Mouse (Mus musculus) midbrain, postnatal 0 days (tissue): ENCODE data around the gene Nlrp9a. TPM values are rescaled to one million over a fixed set of nuclear protein-coding genes. Genes with fewer than 3 reads are reported as not detected.
"Not testable (repeated sequence)": the region's sequence is repeated elsewhere in the genome, so short reads cannot be mapped to it uniquely, and the experiment has no call there.

Experiments
- ATAC-seq: fragments of 200-750 bp; cut with Nextera tagmentation; 2 replicates; pipeline ENCODE4 v1.8.0; 2017; ENCODE audit warnings: moderate number of reproducible peaks, mild to moderate bottlenecking, moderate TSS enrichment, moderate library complexity; ENCODE audit not compliant: low FRiP score
- DNase-seq: peaks from one replicate; pipeline ENCODE4 v3.0.0-alpha.2; 2015; ENCODE audit warnings: low spot score
- H3K27ac ChIP-seq: fragments of 300-500 bp; sonication (generic); 2 replicates; pipeline ENCODE4 v1.5.1; 2014; ENCODE audit warnings: low read depth, mild to moderate bottlenecking, low read length, mixed read lengths
- H3K27me3 ChIP-seq: fragments of 300-500 bp; sonication (generic); 2 replicates; pipeline ENCODE4 v1.6.1; 2014; ENCODE audit warnings: low read length, control low read depth, mixed read lengths; ENCODE audit not compliant: insufficient read depth
- H3K36me3 ChIP-seq: fragments of 300-500 bp; sonication (generic); 2 replicates; pipeline ENCODE4 v1.6.1; 2014; ENCODE audit warnings: low read length, control low read depth, mixed read lengths; ENCODE audit not compliant: insufficient read depth
- H3K4me1 ChIP-seq: fragments of 300-500 bp; sonication (generic); 2 replicates; pipeline ENCODE4 v1.6.1; 2014; ENCODE audit warnings: mild to moderate bottlenecking, control low read depth, antibody characterized with exemption, low read length, mixed read lengths; ENCODE audit not compliant: insufficient read depth
- H3K4me2 ChIP-seq: fragments of 300-500 bp; sonication (generic); 2 replicates; pipeline ENCODE4 v1.6.1; 2014; ENCODE audit warnings: low read depth, mild to moderate bottlenecking, low read length, mixed read lengths; ENCODE audit not compliant: poor library complexity, severe bottlenecking
- H3K4me3 ChIP-seq: fragments of 300-500 bp; sonication (generic); 2 replicates; pipeline ENCODE4 v1.5.1; 2014; ENCODE audit warnings: low read depth, mild to moderate bottlenecking, low read length, moderate library complexity
- H3K9ac ChIP-seq: fragments of 300-500 bp; sonication (generic); replicated peaks from 2 replicates; pipeline ENCODE4 v1.6.1; 2014; ENCODE audit warnings: mild to moderate bottlenecking, low read length, moderate library complexity, mixed read lengths; ENCODE audit not compliant: poor library complexity, severe bottlenecking
- H3K9me3 ChIP-seq: fragments of 300-500 bp; sonication (generic); 2 replicates; pipeline ENCODE4 v1.6.1; 2016; ENCODE audit warnings: low read length, control low read depth
- CTCF ChIP-seq: IDR thresholded peaks from 2 replicates; pipeline ENCODE4 v1.5.1; 2016; ENCODE audit warnings: antibody characterized with exemption, mild to moderate bottlenecking
- WGBS: fragments of 180-500 bp; shearing (Covaris S2); extraction: QIAGEN DNeasy Blood & Tissue Kit; methylation state at CpG from one replicate; pipeline ENCODE4 v1.1.7; 2014; 5-methylcytosine and 5-hydroxymethylcytosine counted together
- microRNA-seq: library from miRNA; unstranded; fragments of <30 nt; microRNA quantifications from one replicate; pipeline ENCODE4, GENCODE M21; 2016; ENCODE audit warnings: borderline number of aligned reads
- polyA plus RNA-seq: library from polyadenylated mRNA; unstranded; fragments of >200 nt; fragmentation: Nextera tagmentation; extraction: Ambion mirVana; gene quantifications from 2 replicates; pipeline ENCODE4 v1.2.1, GENCODE M21; 2015
- total RNA-seq: library from RNA; depleted of rRNA; stranded (reverse); fragments of >200 nt; gene quantifications from 2 replicates; pipeline ENCODE4 v1.2.3, GENCODE M21; 2014; rRNA removed

Gene Nlrp9a
- total RNA-seq (not detected in 2 replicates), polyA plus RNA-seq (not detected in 2 replicates)

GRCm38 (mm10) chr7:26534723-26535122, at the start of gene Nlrp9a:
Nlrp9a (plus strand) TSS chr7:26535023.
- H3K4me2 ChIP-seq, H3K4me1 ChIP-seq, DNase-seq, H3K27me3 ChIP-seq, H3K36me3 ChIP-seq, ATAC-seq, H3K4me3 ChIP-seq, H3K9me3 ChIP-seq, H3K9ac ChIP-seq, H3K27ac ChIP-seq: not testable (repeated sequence)
- 63% methylated on average over 2 of the region's 2 CpGs for WGBS

DNA sequence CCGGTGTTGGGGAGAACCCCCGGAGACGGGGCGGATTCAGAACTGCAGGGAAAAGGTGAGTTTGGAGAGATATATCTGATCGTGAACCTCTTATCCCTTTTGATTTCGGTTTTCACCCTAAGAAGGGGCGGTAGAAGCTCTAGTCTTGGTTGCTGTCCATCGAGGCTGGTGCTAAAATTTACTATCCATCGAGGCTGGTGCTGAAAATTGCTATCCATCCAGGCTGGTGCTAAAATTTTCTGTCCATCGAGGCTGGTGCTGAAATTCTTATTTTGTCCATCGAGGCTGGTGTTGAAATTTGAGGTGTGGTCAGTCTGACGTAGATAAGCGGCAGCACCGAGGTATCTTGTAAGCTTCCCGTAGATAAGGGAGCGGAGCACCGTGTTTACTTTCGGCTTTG, 45.3 kb upstream of the Nlrp9a start:
- not testable (repeated sequence) for H3K9ac ChIP-seq, H3K27me3 ChIP-seq, H3K4me2 ChIP-seq, H3K4me3 ChIP-seq, H3K9me3 ChIP-seq, H3K36me3 ChIP-seq, ATAC-seq, H3K27ac ChIP-seq, DNase-seq, H3K4me1 ChIP-seq
- 83% methylated on average over 18 of the region's 18 CpGs for WGBS

DNA sequence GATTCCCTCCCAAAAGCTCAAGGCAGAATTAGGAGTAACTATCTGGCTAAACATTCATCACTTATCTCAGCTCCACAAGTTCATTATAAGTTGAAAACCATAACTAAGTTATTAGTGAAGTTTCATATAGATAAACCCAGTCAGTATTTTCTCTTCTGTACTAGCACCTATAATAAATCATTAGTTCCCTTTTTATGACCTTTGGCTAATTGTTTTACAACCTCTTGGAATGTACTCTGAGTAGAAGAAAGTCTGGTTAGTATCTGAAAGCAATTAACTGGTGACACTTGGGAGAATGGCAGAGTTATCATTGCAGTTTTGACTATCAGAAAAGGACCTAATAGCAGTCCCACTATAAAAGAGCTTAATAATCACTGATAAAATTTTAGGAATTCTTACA, 54.3 kb downstream of the Nlrp9a start:
- Histone ChIP-seq H3K9ac (no peak overlapping the region), H3K4me1 (no peaks in the 10 kb centered on the region), H3K4me2 (no peak overlapping the region), H3K9me3 (no peaks in the 10 kb centered on the region), H3K36me3 (no peaks in the 10 kb centered on the region), H3K27me3 (no peaks in the 10 kb centered on the region), H3K4me3 (no peak overlapping the region), H3K27ac (no peak overlapping the region)
- no peak for ATAC-seq
- no peak for TF ChIP-seq CTCF
- DNase-seq: no peak

GRCm38 (mm10) chr7:26589774-26590173, 55.0 kb downstream of the Nlrp9a start:
- H3K27ac ChIP-seq: no peak overlapping the region
- H3K9ac ChIP-seq: no peak overlapping the region
- DNase-seq (no peak), ATAC-seq (no peak)
- 81% methylated on average over 1 of the region's 1 CpGs for WGBS
- H3K9me3 ChIP-seq: no peaks in the 10 kb centered on the region
- no peaks in the 10 kb centered on the region for H3K4me1 ChIP-seq
- no peak for TF ChIP-seq CTCF
- no peak overlapping the region for H3K4me2 ChIP-seq
- no peaks in the 10 kb centered on the region for H3K36me3 ChIP-seq
- no peaks in the 10 kb centered on the region for H3K27me3 ChIP-seq
- no peak overlapping the region for H3K4me3 ChIP-seq

DNA sequence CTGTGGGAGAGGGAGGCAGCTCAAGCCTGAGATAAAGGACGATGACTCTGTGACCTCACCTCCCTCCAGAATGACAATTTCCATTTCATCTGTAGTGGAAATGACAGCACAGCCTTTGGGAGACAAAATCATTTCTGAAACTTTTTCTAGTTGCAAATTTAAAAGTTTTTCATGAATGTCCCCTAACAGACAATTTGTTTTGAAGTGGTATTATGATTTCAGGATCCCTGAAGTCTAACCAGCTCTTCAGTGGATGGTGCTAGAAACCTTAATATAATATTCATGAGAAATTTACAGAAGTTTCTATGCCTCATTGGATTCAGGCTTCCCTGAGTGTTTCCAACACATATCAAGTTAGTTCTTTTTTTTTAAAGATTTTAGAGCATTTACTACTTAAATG, 83.5 kb downstream of the Nlrp9a start, which contains the start of gene Vmn1r185:
Gene Vmn1r185 (minus strand): TSS at position 101 of the 400 bp plus-strand sequence.
- not testable (repeated sequence) for H3K36me3 ChIP-seq, H3K4me3 ChIP-seq, ATAC-seq, H3K4me1 ChIP-seq, H3K9ac ChIP-seq, H3K9me3 ChIP-seq, H3K27ac ChIP-seq, H3K27me3 ChIP-seq, DNase-seq, H3K4me2 ChIP-seq
- WGBS: 65% methylated on average over 1 of the region's 1 CpGs

Small RNA genes lying within 50 kb of the gene (microRNA-seq; reads per million reads assigned to microRNA genes)
- gene Gm25947: not detected

Other genes starting within 250 kb of the Nlrp9a start
- not detected in 2 replicates for gene Cyp2a4, start 227.9 kb upstream of the Nlrp9a start, total RNA-seq
- not detected in 2 replicates for gene Cyp2a4, start 227.9 kb upstream of the Nlrp9a start, polyA plus RNA-seq
- gene Nlrp9c, start 131.3 kb upstream of the Nlrp9a start, total RNA-seq: not detected in 2 replicates
- not detected in 2 replicates for gene Nlrp9c, start 131.3 kb upstream of the Nlrp9a start, polyA plus RNA-seq
- gene Nlrp4a, start 99.9 kb upstream of the Nlrp9a start, total RNA-seq: not detected in 2 replicates
- gene Nlrp4a, start 99.9 kb upstream of the Nlrp9a start, polyA plus RNA-seq: not detected in 2 replicates
- gene Vmn1r185, start 83.4 kb downstream of the Nlrp9a start, total RNA-seq: not detected in 2 replicates
- gene Vmn1r185, start 83.4 kb downstream of the Nlrp9a start, polyA plus RNA-seq: not detected in 2 replicates
- not detected in 2 replicates for gene Cyp2b23, start 151.4 kb downstream of the Nlrp9a start, total RNA-seq
- not detected in 2 replicates for gene Cyp2b23, start 151.4 kb downstream of the Nlrp9a start, polyA plus RNA-seq
- 1.3 TPM in 1 of 2 replicates, not detected in the other for gene Cyp2b19, start 222.1 kb downstream of the Nlrp9a start, total RNA-seq
- gene Cyp2b19, start 222.1 kb downstream of the Nlrp9a start, polyA plus RNA-seq: 0.64 and 0.67 TPM in 2 replicates